Mouse (Mus musculus) G1E (cell line): Measurements from ENCODE around the gene Ncoa3.

ENCODE experiments used
- CTCF ChIP-seq: IDR thresholded peaks from 2 replicates; pipeline ENCODE4 v1.5.1; 2012; ENCODE audit warnings: low read depth, low read length, inconsistent platforms, mixed read lengths
- GATA1 ChIP-seq: IDR thresholded peaks from 2 replicates; pipeline ENCODE4 v1.6.1; 2012; ENCODE audit warnings: borderline replicate concordance, low read length, inconsistent platforms, mixed read lengths
- GATA2 ChIP-seq: IDR thresholded peaks from 2 replicates; pipeline ENCODE4 v1.6.1; 2012; ENCODE audit warnings: low read depth, low read length, inconsistent platforms, borderline replicate concordance

- TF ChIP-seq GATA1 (no peak), CTCF (no peak), GATA2 (no peak)
Observed at GRCm38 (mm10) chr2:165968876-165969275, 23.6 kb upstream of the Ncoa3 start.
